Mouse (Mus musculus): ENCODE results near the gene Ppp1r27.
"Not testable (repeated sequence)": the region's sequence is repeated elsewhere in the genome, so short reads cannot be mapped to it uniquely, and the experiment has no call there.

Gene Ppp1r27

DNA sequence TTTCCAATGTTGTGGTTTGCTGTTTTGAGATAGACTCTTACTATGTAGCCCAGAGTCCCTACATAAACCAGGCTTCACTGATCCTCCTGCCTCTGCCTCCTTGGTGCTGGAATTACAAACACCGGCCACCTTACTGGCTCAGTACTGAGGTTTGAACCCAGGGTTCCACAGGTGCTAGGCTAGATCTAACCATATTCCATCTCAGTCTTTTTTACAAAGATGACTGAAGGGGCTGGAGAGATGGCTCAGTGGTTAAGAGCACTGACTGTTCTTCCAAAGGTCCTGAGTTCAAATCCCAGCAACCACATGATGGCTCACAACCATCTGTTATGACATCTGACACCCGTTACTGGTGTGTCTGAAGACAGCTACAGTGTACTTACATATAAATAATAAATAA, 36.7 kb downstream of the Ppp1r27 start:
- not testable (repeated sequence) for DNase-seq (ENCODE audit: low spot score in 2 of 2)

DNA sequence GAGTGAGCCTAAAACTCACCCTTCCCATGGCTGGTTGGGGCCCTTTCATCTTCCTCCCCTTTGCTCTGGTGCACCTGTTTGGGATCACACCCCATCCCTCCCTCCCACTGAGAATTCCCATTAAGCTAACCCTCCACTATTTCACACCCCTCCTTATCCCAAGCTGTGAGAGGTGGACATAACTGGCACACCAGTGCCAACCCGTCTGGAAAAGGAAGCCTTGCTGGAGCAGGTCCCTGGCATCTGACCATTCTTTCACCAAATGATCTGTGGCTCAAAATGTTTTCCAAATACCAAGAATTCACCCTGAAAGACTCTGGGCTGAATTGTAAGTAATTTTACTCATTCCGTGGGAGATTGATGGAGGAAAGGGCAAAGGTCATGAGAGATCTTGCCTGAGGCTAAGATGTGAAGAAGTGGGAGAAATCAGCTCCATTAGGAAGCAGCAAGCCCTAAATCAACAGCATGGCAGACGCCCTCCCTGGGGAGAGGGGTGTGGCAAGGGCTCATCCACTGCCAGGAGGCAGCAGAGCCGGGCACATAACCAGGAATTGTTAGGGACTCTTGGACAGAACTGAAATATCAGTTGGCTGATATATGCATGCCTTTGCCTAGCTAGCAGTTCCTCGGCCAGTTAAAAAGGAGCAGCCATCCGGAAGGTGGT, 38.0 kb downstream of the Ppp1r27 start:
- DNase-seq (ENCODE audit: low spot score in 2 of 2), result no peak

DNA sequence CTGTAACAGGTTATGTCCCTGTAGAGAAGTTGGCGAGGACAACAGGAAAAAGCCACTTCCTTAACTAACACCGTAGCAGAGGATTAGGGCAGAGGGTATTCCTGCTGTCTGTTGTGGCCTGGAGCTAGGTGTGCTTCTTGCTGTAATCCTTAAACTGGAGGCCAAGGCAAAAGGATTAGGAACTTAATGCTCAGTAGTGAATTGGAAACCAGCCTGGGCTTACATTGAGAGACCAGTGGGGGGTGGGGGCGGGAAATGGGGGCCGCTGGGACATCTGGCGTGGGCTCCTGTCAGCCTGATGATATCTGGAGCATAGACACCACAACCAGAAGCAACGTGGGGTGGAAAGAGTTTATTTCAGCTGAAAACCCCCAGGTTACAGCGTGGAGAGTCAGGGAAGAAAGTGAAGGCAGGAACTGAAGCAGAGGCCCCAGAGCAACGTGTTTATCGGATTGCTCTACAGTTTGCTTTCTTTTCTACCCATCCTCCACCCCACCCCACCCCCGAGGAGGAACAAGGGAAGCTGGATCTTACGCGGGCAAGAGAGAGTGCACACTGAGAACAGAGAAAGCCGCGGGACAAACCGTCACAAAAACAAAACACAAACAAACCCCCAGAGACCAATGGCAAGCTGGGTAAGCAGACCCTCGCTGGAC, 40.4 kb downstream of the Ppp1r27 start:
- no peak for DNase-seq (ENCODE audit: low spot score in 2 of 2)

DNA sequence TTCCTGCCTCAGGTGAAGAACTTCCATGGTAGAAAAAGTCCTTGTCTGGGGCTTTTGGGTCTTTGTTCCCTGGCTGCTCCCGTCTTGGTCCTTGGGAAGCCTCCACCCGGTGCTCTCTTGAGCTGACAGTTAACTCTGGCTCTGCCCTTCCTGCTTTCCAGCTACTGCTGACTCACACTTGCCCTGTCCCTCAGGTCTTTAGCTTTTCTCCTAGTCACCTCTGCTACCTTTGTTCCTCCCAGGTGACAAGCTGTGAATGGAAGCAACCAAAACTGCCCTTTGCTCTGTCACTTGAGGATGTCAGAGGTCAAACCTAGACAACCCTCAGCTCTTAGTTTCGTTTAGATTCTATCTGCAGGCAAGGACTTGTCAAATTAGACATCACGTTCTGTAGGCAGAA, 41.0 kb downstream of the Ppp1r27 start:
- DNase-seq (ENCODE audit: low spot score in 2 of 2), result no peak

DNA sequence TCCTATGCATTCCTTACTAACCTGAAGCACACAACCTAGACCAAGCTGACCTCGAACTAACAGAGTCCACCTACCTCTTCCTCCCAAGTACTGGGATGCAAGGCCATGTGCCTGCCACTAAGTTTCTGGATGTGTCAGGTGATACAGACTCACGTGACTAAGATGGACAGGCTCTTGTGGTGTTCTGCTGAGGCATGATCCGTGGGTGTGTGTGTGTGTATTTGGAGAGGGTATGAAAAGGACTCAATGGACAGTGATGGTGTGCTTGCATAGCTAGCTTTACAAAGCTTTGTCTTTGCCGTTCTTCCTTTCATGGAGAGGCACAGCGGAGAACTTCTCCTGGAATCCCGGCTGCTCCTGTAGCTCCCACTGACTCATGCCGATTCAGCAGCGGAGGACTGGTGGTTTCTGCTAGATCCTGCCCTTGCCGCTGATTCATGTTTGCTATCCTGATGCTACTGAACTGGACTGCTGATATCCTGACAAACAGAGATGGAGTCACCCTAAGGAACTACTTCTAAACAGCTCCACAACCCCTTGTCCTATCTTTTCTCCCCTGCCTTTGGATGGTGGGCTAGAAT, 42.6 kb downstream of the Ppp1r27 start:
- no peak for DNase-seq (ENCODE audit: low spot score in 2 of 2)

DNA sequence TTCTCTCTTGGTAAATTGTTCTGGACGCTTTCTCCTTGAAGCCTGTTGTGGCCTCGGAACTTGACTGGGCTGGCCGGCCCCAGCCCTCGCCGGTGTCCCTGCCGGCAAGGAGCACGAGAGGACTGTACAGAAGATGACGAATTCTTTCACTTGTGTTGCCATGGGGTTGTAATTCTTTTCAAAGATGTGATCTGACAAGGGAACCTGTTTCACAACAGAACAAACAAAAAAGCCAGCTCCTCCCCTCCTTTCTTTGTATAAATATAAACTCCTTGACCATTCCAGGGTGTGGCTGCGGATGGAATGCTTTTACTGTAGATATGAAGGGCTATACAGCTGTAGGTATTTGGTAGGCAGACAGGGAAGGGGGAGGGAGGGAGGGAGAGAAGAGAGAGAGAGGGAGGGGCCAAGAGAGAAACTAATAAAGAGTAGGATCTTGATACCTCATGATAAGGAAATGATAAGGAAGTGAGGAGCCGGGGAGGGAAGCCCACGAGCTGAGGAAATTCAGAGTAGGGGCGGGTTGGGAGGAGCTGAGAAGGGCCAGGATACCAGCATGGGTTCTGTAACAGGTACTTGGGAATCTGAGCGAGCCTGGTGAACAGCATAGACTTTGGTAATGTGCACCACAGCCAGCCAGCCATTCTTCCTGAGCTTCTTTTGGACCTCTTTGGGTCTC, 43.2 kb downstream of the Ppp1r27 start:
- no peak for DNase-seq (ENCODE audit: low spot score in 2 of 2)

DNA sequence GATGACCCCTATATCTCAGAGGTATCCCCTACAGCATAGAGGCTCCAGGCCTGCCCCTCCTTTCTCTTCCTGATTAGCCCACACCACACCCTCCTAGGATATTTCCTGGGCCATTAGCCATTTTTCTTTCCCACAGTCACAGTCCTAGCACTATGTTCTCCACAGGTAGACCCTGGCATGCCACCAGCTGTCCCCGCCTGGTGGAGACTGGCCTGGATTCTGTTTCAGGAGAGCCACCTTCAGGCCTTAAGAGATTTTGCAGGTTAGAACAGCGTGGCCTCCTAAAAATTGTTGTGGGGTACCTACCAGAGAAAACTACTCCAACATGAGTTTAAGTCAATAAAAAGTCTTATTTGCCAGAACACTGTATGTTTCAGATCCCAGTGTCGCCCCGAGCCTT, 44.0 kb downstream of the Ppp1r27 start:
- DNase-seq (ENCODE audit: low spot score in 2 of 2), result no peak

DNA sequence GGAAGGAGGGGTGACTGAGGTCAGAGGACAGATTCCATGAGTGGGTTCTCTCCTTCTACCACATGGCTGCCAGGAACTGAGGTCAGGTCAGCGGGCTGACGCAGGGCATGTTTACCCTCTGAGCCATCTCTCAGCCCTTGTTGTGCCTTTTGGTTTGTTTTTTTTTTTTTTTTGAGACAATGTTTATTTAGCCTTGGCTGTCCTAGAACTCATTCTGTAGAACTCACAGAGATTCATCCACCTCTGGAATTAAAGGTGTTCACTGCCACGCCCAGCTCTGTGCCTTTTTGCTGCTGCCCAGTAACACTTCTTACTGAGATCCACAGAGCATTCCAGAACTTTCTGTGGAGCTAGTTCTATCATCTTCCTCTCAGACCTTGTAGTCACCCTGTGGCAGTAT, 45.3 kb downstream of the Ppp1r27 start:
- no peak for DNase-seq (ENCODE audit: low spot score in 2 of 2)

DNA sequence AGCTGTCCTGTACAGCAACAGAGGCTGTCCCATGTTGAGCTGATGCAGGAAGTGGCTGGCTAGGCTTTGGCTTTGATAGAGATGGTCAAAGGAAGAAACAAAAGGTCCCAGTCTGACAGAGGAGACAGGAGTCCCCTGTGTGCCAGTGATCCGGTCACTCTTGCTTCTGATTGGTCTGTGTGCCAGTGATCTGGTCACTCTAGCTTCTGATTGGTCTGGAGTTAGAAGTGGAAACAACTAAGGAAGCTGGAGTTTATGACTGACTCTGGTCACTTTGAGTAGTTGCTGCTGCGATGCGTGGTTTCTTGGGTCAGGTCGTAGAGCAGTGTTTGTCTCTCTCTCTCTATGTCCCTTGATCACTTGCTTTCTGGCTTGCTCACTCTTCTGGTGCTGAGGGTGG, 49.2 kb downstream of the Ppp1r27 start:
- no peak for DNase-seq (ENCODE audit: low spot score in 2 of 2)

DNA sequence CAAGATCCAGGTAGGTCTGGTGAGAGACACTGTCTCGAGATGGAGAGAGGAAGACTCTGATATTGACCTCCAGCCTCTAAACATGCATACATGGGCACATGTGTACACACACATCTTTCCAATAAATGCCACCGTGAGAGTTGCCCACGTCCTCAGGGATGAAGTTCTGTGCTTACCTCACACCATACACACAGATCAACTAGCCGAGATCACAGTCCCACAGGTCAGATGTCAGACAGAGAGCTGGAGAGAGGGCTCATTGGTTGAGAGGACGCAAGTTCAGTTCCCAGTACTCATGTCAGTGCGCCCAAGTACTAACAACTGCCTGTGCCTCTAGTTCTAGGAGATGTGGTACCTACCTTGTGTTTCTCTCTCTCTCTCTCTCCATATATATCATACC, 49.9 kb downstream of the Ppp1r27 start:
- no peak for DNase-seq (ENCODE audit: low spot score in 2 of 2)

DNA sequence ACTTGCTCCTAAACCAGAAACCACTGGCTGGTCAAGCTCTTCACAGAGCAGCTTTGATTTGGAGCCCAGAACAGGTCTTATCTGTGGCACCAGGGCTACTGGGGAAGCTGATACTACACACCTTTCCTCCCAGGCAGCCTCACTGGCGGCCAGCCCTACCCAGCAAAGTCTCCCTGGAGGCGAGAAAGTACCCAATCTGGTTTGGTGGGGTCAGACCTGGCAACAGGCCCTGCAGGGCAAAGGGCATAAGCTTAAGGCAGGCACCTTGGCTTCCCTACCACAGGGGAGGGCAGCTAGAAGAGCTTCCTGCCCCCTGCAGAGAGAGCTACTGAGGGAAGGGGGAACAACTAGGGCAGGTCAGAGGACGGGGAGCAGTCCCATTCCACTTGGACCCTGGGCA, 50.6 kb downstream of the Ppp1r27 start:
- DNase-seq (ENCODE audit: low spot score in 2 of 2), result no peak

Measured in right cerebral cortex, postnatal 10 days (tissue).